Mouse (Mus musculus) erythroblast, adult 5-6 weeks (primary cell): ENCODE results near the gene Gnrhr. TPM values are rescaled to one million over a fixed set of nuclear protein-coding genes. Genes with fewer than 3 reads are reported as not detected.

Experiments used
- ATAC-seq: replicated peaks from 2 replicates; pipeline ENCODE4 v1.8.0; 2016; ENCODE audit warnings: moderate number of reproducible peaks, mild to moderate bottlenecking, moderate TSS enrichment, inconsistent platforms; ENCODE audit not compliant: poor library complexity, low FRiP score, severe bottlenecking
- total RNA-seq, 2 experiments: library from RNA; stranded (forward) in 1 of 2; stranded (reverse) in 1 of 2; fragments of 150-400 nt in 1 of 2; fragments of 200-764, 138-1000 nt in 1 of 2; gene quantifications; 2 replicates each; pipeline versions ENCODE4 v1.2.3 to v1.2.4; 2015 to 2017; ENCODE audit warnings: low replicate concordance in 2 of 2

Gnrhr gene
- total RNA-seq (2015; ENCODE audit: low replicate concordance) (not detected in 2 replicates), total RNA-seq (2017; ENCODE audit: low replicate concordance) (not detected in 2 replicates)

DNA sequence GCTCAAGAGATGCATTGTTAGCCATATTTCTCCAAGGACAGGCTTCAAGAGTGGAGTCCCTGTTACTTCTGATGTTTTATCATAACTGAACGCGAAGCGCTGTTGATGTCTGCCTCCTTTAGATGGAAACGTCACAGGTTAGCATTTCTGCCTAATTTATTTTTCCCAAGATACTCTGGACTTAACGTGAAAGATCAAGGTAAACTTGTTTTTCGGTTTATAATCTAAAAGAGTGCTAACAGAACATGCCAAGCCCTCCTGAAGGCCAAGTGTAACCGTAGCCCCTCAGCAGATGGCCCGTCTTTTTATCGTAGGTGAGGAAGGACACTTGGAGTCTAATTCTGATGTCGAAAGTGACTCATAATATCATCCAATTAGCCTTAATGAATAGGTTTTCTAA, at the start of gene Gnrhr:
TSS of gene Gnrhr (minus strand) at position 101 of the 400 bp plus-strand sequence.
- ATAC-seq: no peak

DNA sequence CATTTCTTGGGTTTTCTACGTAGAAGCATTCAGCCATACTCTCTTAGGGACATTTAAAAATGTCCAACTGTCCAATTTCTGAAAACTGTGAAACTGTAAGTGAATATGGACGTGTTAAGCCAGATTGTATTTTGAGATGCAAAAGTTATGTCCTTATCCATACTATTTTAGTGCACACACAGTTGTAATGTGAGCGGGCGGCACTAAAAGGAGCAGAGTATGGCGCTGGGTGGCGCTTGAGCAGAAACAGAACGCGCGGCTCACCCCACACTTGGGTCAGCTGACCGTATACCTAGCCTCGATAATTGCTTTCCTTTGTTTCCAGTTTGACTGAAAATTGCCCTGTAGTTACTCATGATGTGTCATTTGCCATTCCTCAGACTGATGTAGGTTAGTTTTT, 48.9 kb upstream of the Gnrhr start:
- no peak for ATAC-seq

DNA sequence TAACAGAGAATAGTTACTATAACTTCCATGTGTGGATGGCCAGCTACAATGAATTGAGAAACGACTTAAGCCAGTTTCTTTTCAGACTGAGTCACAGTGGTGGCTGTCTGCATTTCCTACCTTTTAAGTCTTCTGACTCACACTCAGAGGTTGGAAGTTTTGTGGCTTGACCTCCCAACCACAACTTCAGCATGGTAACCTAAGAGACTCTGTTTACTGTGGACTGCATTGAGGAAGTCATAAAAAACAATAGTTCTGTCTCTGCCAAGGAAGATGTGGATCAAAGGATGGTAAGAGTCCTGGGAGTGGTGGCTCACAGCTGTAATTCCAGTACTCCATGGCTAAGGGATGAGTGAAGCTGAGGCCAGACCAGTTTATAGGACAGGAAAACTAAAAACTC, 47.2 kb upstream of the Gnrhr start:
- ATAC-seq: no peak

DNA sequence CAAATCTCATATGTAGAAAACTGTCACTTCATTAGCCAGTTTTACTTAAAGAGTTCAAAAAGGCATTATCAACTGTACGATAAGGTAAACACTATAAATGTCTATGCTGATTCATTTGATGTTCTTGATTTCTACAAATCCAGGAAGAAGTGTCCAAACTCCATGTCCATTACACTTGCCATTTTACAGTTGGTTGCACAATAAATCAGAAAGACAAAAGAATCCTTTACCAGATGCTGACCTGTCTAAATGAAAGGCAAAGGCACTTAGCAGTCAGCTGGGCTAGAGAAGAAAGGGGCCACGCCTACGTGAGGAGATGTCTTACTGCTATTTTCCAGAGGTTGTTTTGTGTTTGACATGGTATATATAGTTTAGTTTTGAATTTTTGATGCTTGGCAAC, 46.6 kb upstream of the Gnrhr start:
- no peak for ATAC-seq

DNA sequence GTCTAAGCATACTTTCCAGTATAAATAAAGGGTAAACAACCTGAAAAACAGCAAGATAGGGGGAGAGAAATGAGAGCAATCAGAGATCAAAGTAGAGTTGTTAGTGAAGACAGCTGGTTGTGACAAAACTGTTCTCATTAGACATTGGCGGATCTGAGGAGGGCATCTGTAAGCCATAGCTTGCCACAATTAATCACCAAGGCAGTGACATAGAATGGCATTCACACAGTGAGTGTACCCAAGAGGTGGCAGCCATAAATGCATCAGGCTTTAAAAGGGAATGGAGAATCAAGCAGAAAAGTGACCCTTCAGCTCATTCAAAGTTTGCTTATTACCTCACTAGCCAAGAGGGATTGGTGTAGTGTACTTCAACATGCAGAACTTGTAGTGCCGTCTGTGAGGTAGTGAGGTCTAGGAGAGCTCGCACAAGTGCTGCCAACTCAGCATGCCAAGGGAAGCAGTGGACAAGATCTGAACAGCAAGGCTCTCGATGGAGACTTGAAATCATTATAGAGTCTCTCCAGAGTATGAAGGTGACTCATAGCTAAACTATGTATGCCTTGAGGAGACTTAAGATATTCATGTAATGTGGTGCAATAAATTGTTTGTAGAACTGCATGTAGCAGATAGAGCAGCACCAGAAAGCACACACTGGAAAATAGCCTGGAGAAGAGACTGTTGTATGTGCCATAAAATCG, 29.6 kb upstream of the Gnrhr start:
- ATAC-seq: no peak

DNA sequence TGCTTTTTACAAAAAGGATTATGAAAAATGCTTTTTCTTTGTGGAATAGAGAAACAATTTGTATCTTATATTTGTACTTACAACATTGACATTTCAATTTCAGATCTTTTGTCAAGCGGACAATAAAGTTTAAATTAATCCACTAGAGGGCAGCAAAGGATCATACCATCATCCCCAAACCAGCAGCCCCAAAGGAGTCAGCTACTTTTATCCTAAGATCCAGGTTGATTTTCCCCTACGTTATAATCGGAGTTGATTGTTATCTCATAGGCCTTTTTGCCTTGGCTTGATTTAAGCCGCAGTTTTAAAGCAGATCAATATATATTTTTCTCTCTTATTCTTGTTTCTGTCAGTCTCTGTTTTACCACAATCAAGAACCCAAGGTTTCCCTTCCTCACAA, 6.3 kb downstream of the Gnrhr start:
- peak; percentile 68; the same call in 1 of the 2 replicates for ATAC-seq

DNA sequence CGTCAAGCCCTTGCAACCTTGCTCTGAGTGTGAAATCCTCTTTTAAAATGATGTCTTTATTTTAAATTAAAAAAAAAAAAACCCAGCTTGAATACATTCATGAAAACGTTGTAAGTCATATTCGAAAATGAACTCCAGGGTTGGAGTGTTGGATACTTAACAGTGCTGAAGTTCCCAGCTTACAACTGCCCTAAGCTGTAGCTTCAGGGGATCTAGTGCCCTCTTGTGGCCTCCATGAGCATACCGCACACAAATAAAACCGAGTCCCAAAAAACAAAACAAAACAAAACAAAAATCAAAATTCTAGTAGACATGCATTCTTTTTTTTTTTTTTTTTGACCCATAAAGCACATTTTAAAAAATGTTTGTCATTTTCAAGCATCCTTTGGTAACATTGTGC, 6.9 kb downstream of the Gnrhr start:
- 0 out of 2 replicates have a peak, but pooled peaks have one; percentile 79 for ATAC-seq

DNA sequence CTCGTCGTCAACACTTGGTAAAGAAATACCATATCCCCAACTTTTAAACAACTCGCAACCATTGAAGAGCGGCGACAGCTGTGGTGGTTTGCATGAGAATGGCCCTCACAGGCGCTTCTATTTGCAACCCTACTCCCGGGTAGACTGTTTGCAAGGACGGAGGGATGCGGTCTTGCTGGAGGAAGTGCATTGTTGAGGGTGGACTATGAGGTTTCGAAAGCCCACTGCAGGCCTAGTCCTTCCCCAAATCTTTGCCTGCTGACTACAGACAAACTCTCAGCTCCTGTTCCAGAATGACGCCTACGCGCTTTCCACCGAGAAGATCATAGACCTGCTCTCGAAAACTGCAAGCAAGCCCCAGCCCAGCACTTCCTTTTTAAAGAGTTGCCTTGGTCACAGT, 7.4 kb downstream of the Gnrhr start:
- ATAC-seq: no peak

DNA sequence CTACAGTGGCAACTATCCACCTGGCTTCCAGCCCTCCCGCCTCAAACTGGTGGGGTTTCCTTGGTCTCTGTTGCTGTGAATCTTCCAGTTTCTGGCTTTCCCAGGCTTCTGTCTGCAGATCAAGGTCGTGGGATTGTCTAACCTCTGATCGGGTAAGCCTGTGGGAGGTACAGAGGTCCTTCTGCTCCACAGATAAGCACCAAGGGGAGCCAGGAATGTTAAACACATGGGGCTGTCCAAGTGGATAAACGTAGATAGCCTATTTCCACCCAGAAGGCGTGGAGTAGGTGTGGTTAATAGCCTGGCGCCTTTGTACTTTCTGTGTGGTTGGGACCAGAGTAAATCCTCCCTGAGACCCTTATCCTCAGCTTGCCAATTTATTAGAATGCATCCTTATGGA, 10.3 kb downstream of the Gnrhr start:
- no peak for ATAC-seq

DNA sequence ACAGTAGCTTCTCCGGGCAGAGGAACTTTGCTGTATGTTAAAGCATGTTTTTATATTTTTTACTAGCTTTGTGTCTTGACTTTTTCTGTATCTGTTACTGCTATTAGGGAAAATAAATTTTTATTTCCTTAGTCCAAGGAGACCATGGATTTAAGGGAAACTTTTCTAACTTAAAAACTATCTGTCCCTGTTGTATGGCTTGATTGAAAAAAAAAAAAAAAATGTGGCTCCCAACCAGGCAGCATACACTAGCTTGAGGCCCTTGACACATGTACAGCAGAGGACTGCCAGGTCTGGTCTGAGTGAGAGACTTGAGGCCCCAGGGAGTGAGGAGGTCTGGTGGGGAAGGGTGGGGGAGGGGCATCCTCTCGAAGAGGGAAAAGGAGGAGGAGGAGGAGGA, 23.9 kb downstream of the Gnrhr start:
- no peak for ATAC-seq

DNA sequence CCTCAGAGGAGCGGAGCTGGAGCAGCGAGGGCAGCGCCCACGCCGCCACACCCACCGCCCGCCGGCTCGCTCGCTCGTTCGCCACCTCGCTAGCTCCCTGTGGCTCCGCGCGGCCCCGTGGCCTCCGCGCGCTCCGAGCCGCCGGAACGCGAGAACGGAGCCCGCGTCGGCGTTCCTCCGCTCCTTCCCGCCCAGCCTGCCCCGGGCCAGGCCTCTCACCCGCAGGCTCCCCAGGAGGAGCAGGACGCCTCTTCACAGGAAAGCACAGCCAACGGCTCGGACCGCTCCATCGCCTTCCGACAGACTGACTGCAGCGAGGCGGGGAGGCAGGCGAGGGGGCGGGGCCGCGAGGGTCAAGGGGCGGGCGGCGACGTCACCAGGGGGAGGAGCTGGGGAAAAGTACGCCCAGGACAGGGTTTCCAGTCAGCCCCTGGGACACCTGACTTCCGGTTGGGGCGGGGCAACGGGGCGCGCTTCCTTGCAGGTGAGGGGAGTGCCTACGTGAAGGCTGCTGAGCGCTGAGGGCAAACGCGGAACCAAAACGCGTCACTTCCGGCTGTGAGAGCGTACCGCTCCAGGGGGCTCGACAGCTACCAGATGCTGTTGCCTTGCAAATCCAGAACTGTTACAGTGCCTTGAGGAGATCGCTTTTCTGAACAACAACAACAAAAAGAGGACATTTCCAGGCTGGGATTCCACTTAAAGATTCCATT, 25.1 kb downstream of the Gnrhr start, which contains the start of gene Uba6:
TSS of gene Uba6 (minus strand) at position 355 of the 713 bp plus-strand sequence.
- peak; percentile 99 for ATAC-seq

DNA sequence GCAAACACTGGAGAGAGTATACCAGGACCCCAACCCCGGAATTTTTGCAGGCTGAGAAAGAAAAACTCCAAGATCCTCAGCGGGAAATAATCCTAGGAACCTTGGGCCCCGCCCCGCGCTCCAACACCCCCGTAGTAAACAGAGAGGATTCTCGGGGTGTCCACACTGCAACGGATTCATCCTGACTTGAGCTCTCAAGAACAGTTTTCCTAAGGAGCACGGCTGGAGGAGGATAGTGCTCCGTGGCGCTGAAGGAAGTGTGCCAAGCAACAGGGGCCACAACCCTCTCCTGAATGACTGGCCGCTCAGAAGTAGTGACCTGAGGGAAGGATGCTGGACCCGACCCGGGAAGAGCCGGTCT, 25.6 kb downstream of the Gnrhr start:
- ATAC-seq: peak; percentile 50

Other genes with a start within 250 kb of the Gnrhr start
- 41.8 and 46.7 TPM in 2 replicates for gene Cenpc1, start 132.3 kb downstream of the Gnrhr start, total RNA-seq (2015; ENCODE audit: low replicate concordance)
- gene Cenpc1, start 132.3 kb downstream of the Gnrhr start, total RNA-seq (2017; ENCODE audit: low replicate concordance): 33.7 and 40.4 TPM in 2 replicates
- gene Stap1, start 126.2 kb downstream of the Gnrhr start, total RNA-seq (2015; ENCODE audit: low replicate concordance): 8.3 and 12.3 TPM in 2 replicates
- 14.8 and 18.1 TPM in 2 replicates for gene Stap1, start 126.2 kb downstream of the Gnrhr start, total RNA-seq (2017; ENCODE audit: low replicate concordance)
- 5.6 and 7.3 TPM in 2 replicates for gene Uba6, start 25.1 kb downstream of the Gnrhr start, total RNA-seq (2015; ENCODE audit: low replicate concordance)
- gene Uba6, start 25.1 kb downstream of the Gnrhr start, total RNA-seq (2017; ENCODE audit: low replicate concordance): 6.7 and 7.1 TPM in 2 replicates
- not detected in 2 replicates for gene Tmprss11c, start 91.4 kb upstream of the Gnrhr start, total RNA-seq (2015; ENCODE audit: low replicate concordance)
- not detected in 2 replicates for gene Tmprss11c, start 91.4 kb upstream of the Gnrhr start, total RNA-seq (2017; ENCODE audit: low replicate concordance)
- gene Tmprss11d, start 175.5 kb upstream of the Gnrhr start, total RNA-seq (2015; ENCODE audit: low replicate concordance): not detected in 2 replicates
- not detected in 2 replicates for gene Tmprss11d, start 175.5 kb upstream of the Gnrhr start, total RNA-seq (2017; ENCODE audit: low replicate concordance)